ENCODE assay signal across 7 mouse cellular contexts in the genomic region with DNA sequence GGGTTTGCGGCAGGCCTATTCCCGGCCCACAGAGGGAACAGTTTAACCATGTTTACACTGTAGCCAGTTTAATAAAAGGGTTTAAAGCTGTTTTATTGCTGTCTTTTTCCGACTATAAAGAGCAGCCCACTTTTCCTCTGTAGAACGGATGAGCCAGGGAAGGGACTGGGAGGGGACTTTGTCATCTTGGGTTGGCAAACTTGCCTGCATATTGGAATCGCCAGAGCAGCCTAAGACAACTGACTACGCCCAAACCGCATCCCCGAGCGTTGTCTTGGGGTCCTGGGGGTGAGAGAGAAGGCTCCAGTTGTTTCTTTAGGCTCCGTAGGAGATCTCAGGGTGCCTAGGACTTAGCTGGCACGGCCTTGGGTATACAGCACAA. TPM values are rescaled to one million over a fixed set of nuclear protein-coding genes. Genes with fewer than 3 reads are reported as not detected.
A peak's percentile ranks its signal among the peaks of the same experiment; 100 is the strongest.
DNase-seq lines count a peak whose midpoint lies in the region; ATAC-seq lines count a peak whose summit lies in the region.

No protein-coding gene starts in this region.

- H3K9me3 ChIP-seq in lung, embryonic 16.5 days (ENCODE audit: control insufficient read depth, low read length): no peaks in the 10 kb centered on the region
- no peaks in the 10 kb centered on the region for H3K9me3 ChIP-seq in hindbrain, embryonic 13.5 days
- no peaks in the 10 kb centered on the region for H3K9me3 ChIP-seq in midbrain, embryonic 11.5 days (ENCODE audit: control insufficient read depth, low read length)

- no peak for DNase-seq in lung, postnatal 4 days
- DNase-seq in c-Kit-positive CD71-positive TER-119-positive erythroid progenitor cells, embryonic 14.5 days (ENCODE audit: low spot score): peak; percentile 37
- DNase-seq in midbrain, embryonic 11.5 days (ENCODE audit: low spot score, missing footprints): peak; percentile 94
- no peak for DNase-seq in spleen, postnatal 36 days (ENCODE audit: low spot score in 2 of 2)
- no peak for DNase-seq in gastrocnemius, postnatal 10 days

- H3K4me3 ChIP-seq in lung, embryonic 16.5 days (ENCODE audit: low read length): peak overlapping the region; percentile 91
- H3K4me3 ChIP-seq in hindbrain, embryonic 13.5 days: peak overlapping the region; percentile 94
- H3K4me3 ChIP-seq in midbrain, embryonic 11.5 days (ENCODE audit: low read depth, low read length): peak overlapping the region; percentile 90

- H3K9ac ChIP-seq in lung, embryonic 16.5 days (ENCODE audit: low read length): peak overlapping the region; percentile 97
- H3K9ac ChIP-seq in hindbrain, embryonic 13.5 days: peak overlapping the region; percentile 97
- H3K9ac ChIP-seq in midbrain, embryonic 11.5 days (ENCODE audit: low read length): peak overlapping the region; percentile 97

- H3K4me1 ChIP-seq in lung, embryonic 16.5 days (replicated peaks; ENCODE audit: control insufficient read depth, insufficient read depth, low read length): peaks cover 16% of the 10 kb centered on the region
- peaks cover 22% of the 10 kb centered on the region for H3K4me1 ChIP-seq in hindbrain, embryonic 13.5 days (replicated peaks)
- H3K4me1 ChIP-seq in midbrain, embryonic 11.5 days (ENCODE audit: control insufficient read depth, insufficient read depth, low read length): peaks cover 8% of the 10 kb centered on the region

- under 1% methylated on average over 11 of the region's 11 CpGs for WGBS in lung, embryonic 16.5 days
- WGBS in hindbrain, embryonic 13.5 days: under 1% methylated on average over 11 of the region's 11 CpGs
- 1% methylated on average over 11 of the region's 11 CpGs for WGBS in midbrain, embryonic 11.5 days

- H3K27ac ChIP-seq in lung, embryonic 16.5 days (ENCODE audit: low read length): peak overlapping the region; percentile 98
- peak overlapping the region; percentile 98 for H3K27ac ChIP-seq in hindbrain, embryonic 13.5 days
- H3K27ac ChIP-seq in midbrain, embryonic 11.5 days (ENCODE audit: low read depth, low read length): peak overlapping the region; percentile 95

- ATAC-seq in lung, embryonic 16.5 days (ENCODE audit: low read depth): no peak
- peak; percentile 5; the same call in 1 of the 2 replicates for ATAC-seq in hindbrain, embryonic 13.5 days (ENCODE audit: low FRiP score)
- ATAC-seq in midbrain, embryonic 11.5 days (ENCODE audit: low FRiP score): no peak

- H3K4me2 ChIP-seq in lung, embryonic 16.5 days (ENCODE audit: low read depth, low read length): peak overlapping the region; percentile 90
- peak overlapping the region; percentile 94 for H3K4me2 ChIP-seq in hindbrain, embryonic 13.5 days
- H3K4me2 ChIP-seq in midbrain, embryonic 11.5 days: peak overlapping the region; percentile 72

- H3K27me3 ChIP-seq in lung, embryonic 16.5 days (ENCODE audit: control insufficient read depth, insufficient read depth, low read depth, low read length): no peaks in the 10 kb centered on the region
- no peaks in the 10 kb centered on the region for H3K27me3 ChIP-seq in hindbrain, embryonic 13.5 days
- H3K27me3 ChIP-seq in midbrain, embryonic 11.5 days (ENCODE audit: control insufficient read depth, insufficient read depth, low read length): no peaks in the 10 kb centered on the region

- peaks cover 19% of the 10 kb centered on the region for H3K36me3 ChIP-seq in lung, embryonic 16.5 days (ENCODE audit: control insufficient read depth, insufficient read depth, low read length)
- H3K36me3 ChIP-seq in hindbrain, embryonic 13.5 days: peaks cover 32% of the 10 kb centered on the region
- H3K36me3 ChIP-seq in midbrain, embryonic 11.5 days (ENCODE audit: control insufficient read depth, insufficient read depth, low read length): peaks cover 8% of the 10 kb centered on the region; the same call in 1 of the 2 replicates

RNA-seq across cellular contexts. Expression of a gene that starts 1.1 kb away (rescaled TPM):
- 14.3 and 14.9 TPM in 2 replicates for polyA plus RNA-seq in lung, embryonic 16.5 days (2015; fragmentation: Nextera tagmentation; extraction: Ambion mirVana)
- polyA plus RNA-seq in hindbrain, embryonic 13.5 days (2015; fragmentation: Nextera tagmentation; extraction: Ambion mirVana): 22.2 and 22.3 TPM in 2 replicates
- 12.6 and 13.6 TPM in 2 replicates for polyA plus RNA-seq in midbrain, embryonic 11.5 days (2014; fragmentation: Nextera tagmentation; extraction: Ambion mirVana)
- 10 to 100 TPM in 1 of 2 experiments, 1 to 10 TPM in 1; 9.2 to 10.5 TPM for total RNA-seq in gastrocnemius, postnatal 10 days (2021)

RNA-seq across cellular contexts. Expression of a gene that starts 42.2 kb away (rescaled TPM):
- 19.9 and 20.5 TPM in 2 replicates for polyA plus RNA-seq in lung, embryonic 16.5 days (2015; fragmentation: Nextera tagmentation; extraction: Ambion mirVana)
- 20.0 and 22.5 TPM in 2 replicates for polyA plus RNA-seq in hindbrain, embryonic 13.5 days (2015; fragmentation: Nextera tagmentation; extraction: Ambion mirVana)
- polyA plus RNA-seq in midbrain, embryonic 11.5 days (2014; fragmentation: Nextera tagmentation; extraction: Ambion mirVana): 12.0 and 13.1 TPM in 2 replicates
- total RNA-seq in gastrocnemius, postnatal 10 days (2021): 10 to 100 TPM in 1 of 2 experiments, 1 to 10 TPM in 1; 9.8 to 12.7 TPM

RNA-seq across cellular contexts. Expression of a gene that starts 42.7 kb away (rescaled TPM):
- 8.6 and 8.9 TPM in 2 replicates for polyA plus RNA-seq in lung, embryonic 16.5 days (2015; fragmentation: Nextera tagmentation; extraction: Ambion mirVana)
- polyA plus RNA-seq in hindbrain, embryonic 13.5 days (2015; fragmentation: Nextera tagmentation; extraction: Ambion mirVana): 17.9 and 18.1 TPM in 2 replicates
- polyA plus RNA-seq in midbrain, embryonic 11.5 days (2014; fragmentation: Nextera tagmentation; extraction: Ambion mirVana): 7.6 and 8.3 TPM in 2 replicates
- 1 to 10 TPM; 5.3 to 7.0 TPM for total RNA-seq in gastrocnemius, postnatal 10 days (2021)

RNA-seq across cellular contexts. Expression of a gene that starts 47.5 kb away (rescaled TPM):
- 3.1 and 4.7 TPM in 2 replicates for polyA plus RNA-seq in lung, embryonic 16.5 days (2015; fragmentation: Nextera tagmentation; extraction: Ambion mirVana)
- 15.3 and 16.6 TPM in 2 replicates for polyA plus RNA-seq in hindbrain, embryonic 13.5 days (2015; fragmentation: Nextera tagmentation; extraction: Ambion mirVana)
- 7.0 and 8.1 TPM in 2 replicates for polyA plus RNA-seq in midbrain, embryonic 11.5 days (2014; fragmentation: Nextera tagmentation; extraction: Ambion mirVana)
- total RNA-seq in gastrocnemius, postnatal 10 days (2021): under 1 TPM; 0.73 to 0.88 TPM

Comparison
In these comparisons a context has a peak if more than half of its experiments do, and no peak if none do; other contexts are left out.
1. DNase-seq: peak in c-Kit-positive CD71-positive TER-119-positive erythroid progenitor cells, embryonic 14.5 days (single experiment) and midbrain, embryonic 11.5 days (single experiment); none in lung, postnatal 4 days (0 of 2), spleen, postnatal 36 days (0 of 2) and gastrocnemius, postnatal 10 days (single experiment).
2. Peak in every context shown above with its lines, with median percentiles within 50 percentile points of each other: H3K27ac ChIP-seq, H3K4me2 ChIP-seq, H3K4me3 ChIP-seq and H3K9ac ChIP-seq.